Mouse (Mus musculus) lung, postnatal 0 days (tissue): Measurements from ENCODE around the gene Ccdc122. TPM values are rescaled to one million over a fixed set of nuclear protein-coding genes. Genes with fewer than 3 reads are reported as not detected.

Experiments
- ATAC-seq: fragments of 200-750 bp; cut with Nextera tagmentation; 2 replicates; pipeline ENCODE4 v1.8.0; 2017; ENCODE audit warnings: moderate library complexity
- DNase-seq: peaks from one replicate; pipeline ENCODE4 v3.0.0-alpha.2; 2016; ENCODE audit warnings: low spot score
- H3K27ac ChIP-seq: fragments of 300-500 bp; sonication (generic); 2 replicates; pipeline ENCODE4 v1.5.1; 2014; ENCODE audit warnings: antibody characterized with exemption, mild to moderate bottlenecking, low read length, mixed read lengths
- H3K27me3 ChIP-seq: fragments of 300-500 bp; sonication (generic); replicated peaks from 2 replicates; pipeline ENCODE4 v1.6.1; 2014; ENCODE audit warnings: low read length, mixed read lengths; ENCODE audit not compliant: insufficient read depth
- H3K36me3 ChIP-seq: fragments of 300-500 bp; sonication (generic); 2 replicates; pipeline ENCODE4 v1.6.1; 2014; ENCODE audit warnings: low read length, mixed read lengths; ENCODE audit not compliant: insufficient read depth
- H3K4me1 ChIP-seq: fragments of 300-500 bp; sonication (generic); 2 replicates; pipeline ENCODE4 v1.6.1; 2014; ENCODE audit warnings: antibody characterized with exemption, low read depth, low read length, mixed read lengths; ENCODE audit not compliant: insufficient read depth
- H3K4me2 ChIP-seq: fragments of 300-500 bp; sonication (generic); replicated peaks from 2 replicates; pipeline ENCODE4 v1.6.1; 2014; ENCODE audit warnings: low read depth, mild to moderate bottlenecking, low read length, moderate library complexity, mixed read lengths
- H3K4me3 ChIP-seq: fragments of 300-500 bp; sonication (generic); 2 replicates; pipeline ENCODE4 v1.5.1; 2014; ENCODE audit warnings: low read depth, low read length
- H3K9ac ChIP-seq: fragments of 300-500 bp; sonication (generic); replicated peaks from 2 replicates; pipeline ENCODE4 v1.6.1; 2014; ENCODE audit warnings: low read depth, mild to moderate bottlenecking
- H3K9me3 ChIP-seq: fragments of 300-500 bp; sonication (generic); 2 replicates; pipeline ENCODE4 v1.6.1; 2016; ENCODE audit warnings: low read length, mixed read lengths
- CTCF ChIP-seq: IDR thresholded peaks from 2 replicates; pipeline ENCODE4 v1.5.1; 2016; ENCODE audit warnings: antibody characterized with exemption, mild to moderate bottlenecking
- EP300 ChIP-seq: IDR thresholded peaks from 2 replicates; pipeline ENCODE4 v1.6.1; 2016; ENCODE audit warnings: antibody characterized with exemption, mild to moderate bottlenecking, control low read depth
- WGBS: fragments of 180-500 bp; shearing (Covaris S2); extraction: QIAGEN DNeasy Blood & Tissue Kit; methylation state at CpG from one replicate; pipeline ENCODE4 v1.1.7; 2014; 5-methylcytosine and 5-hydroxymethylcytosine counted together
- polyA plus RNA-seq: library from polyadenylated mRNA; unstranded; fragments of >200 nt; fragmentation: Nextera tagmentation; extraction: Ambion mirVana; gene quantifications from 2 replicates; pipeline ENCODE4 v1.2.1, GENCODE M21; 2015

The Ccdc122 gene
- polyA plus RNA-seq, 1 experiment from 2014 or later, result 8.2 TPM

DNA sequence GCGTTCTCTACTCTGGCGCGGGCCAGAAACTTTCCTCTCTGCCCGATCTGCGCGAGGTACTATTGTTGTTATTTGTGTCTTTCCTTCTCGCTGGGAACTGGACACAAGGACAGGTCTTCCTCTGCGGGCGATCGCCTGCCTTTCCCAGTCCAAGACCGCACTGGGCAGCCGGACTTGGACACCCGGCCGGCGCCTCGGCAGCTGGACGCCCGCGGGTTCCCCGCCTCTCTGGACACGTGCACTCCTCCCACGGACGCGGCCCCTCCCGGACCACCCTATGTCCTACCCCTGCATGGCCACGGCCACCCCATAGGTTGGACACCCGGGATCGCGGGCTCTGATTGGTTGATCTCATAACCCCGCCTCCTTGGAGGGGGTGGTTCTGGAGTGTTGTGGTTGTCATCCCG lies 120.9 kb downstream of the Ccdc122 start:
- WGBS, result 2% methylated on average over 31 of the region's 31 CpGs

GRCm38 (mm10) chr14:77159397-77159796 lies 122.8 kb downstream of the Ccdc122 start:
- TF ChIP-seq CTCF (no peak), EP300 (no peak)
- Histone ChIP-seq H3K27me3 (peaks cover 33% of the 10 kb centered on the region), H3K4me2 (no peak overlapping the region), H3K36me3 (no peaks in the 10 kb centered on the region), H3K4me1 (peaks cover 10% of the 10 kb centered on the region), H3K4me3 (no peak overlapping the region), H3K27ac (no peak overlapping the region), H3K9ac (no peak overlapping the region), H3K9me3 (no peaks in the 10 kb centered on the region)
- 79% methylated on average over 5 of the region's 5 CpGs for WGBS
- no peak for DNase-seq
- ATAC-seq, result no peak

More for the DNA sequence above, 120.9 kb downstream of the Ccdc122 start:
- TF ChIP-seq EP300 (no peak), CTCF (no peak)
- DNase-seq (peak; percentile 32), ATAC-seq (peak; percentile 79)
- Histone ChIP-seq H3K27me3 (peaks cover 33% of the 10 kb centered on the region), H3K9ac (no peak overlapping the region), H3K4me3 (peak overlapping the region; percentile 55), H3K36me3 (no peaks in the 10 kb centered on the region), H3K4me1 (peaks cover 10% of the 10 kb centered on the region), H3K27ac (no peak overlapping the region), H3K4me2 (peak overlapping the region; percentile 94), H3K9me3 (no peaks in the 10 kb centered on the region)

Other genes with a start within 250 kb of the Ccdc122 start
- gene Lacc1, start 132 bp downstream of the Ccdc122 start, polyA plus RNA-seq, result 5.0 and 6.5 TPM in 2 replicates
- 1.5 and 2.0 TPM in 2 replicates for gene Enox1, start 120.0 kb downstream of the Ccdc122 start, polyA plus RNA-seq